Mouse (Mus musculus) bone marrow macrophage, adult 2 months (primary cell): Measurements from ENCODE around the gene Sowaha.

Experiments
- CTCF ChIP-seq: IDR thresholded peaks from 2 replicates; pipeline ENCODE4 v1.5.1; 2012; ENCODE audit warnings: low read depth, mild to moderate bottlenecking, low read length, moderate library complexity
- POLR2A ChIP-seq: IDR thresholded peaks from 2 replicates; pipeline ENCODE4 v1.6.1; 2012; ENCODE audit warnings: mild to moderate bottlenecking, low read depth, low read length, borderline replicate concordance

GRCm38 (mm10) chr11:53472709-53473108 lies 7.4 kb downstream of the Sowaha start:
- TF ChIP-seq CTCF = no peak
- TF ChIP-seq POLR2A = no peak
